Comparison of ENCODE assay signal across 12 mouse cellular contexts in genomic region chr1:158513572-158513971, GRCm38 (mm10).
DNase-seq lines count a peak whose midpoint lies in the region; ATAC-seq and TF ChIP-seq lines count a peak whose summit lies in the region.
"Had no signal": no experiment of that assay in that cellular context is flagged by ENCODE, and none has a peak within 500 bp of the region (broad histone marks: within the 10 kb centered on the region; RNA-seq: fewer than 3 reads in every experiment).

No protein-coding gene starts in this region.

- WGBS in lung, embryonic 15.5 days = 64% methylated on average over 13 of the region's 13 CpGs
- WGBS in heart, postnatal 0 days = 62% methylated on average over 13 of the region's 13 CpGs

- no peak overlapping the region for H3K4me2 ChIP-seq in lung, embryonic 15.5 days
- no peak overlapping the region for H3K4me2 ChIP-seq in heart, postnatal 0 days (ENCODE audit: low read depth, low read length)
- H3K4me2 ChIP-seq: kidney, embryonic 15.5 days; liver, embryonic 15.5 days had no signal

- DNase-seq in lung, postnatal 36 days = no peak
- DNase-seq in heart, postnatal 0 days (ENCODE audit: low spot score) = peak; percentile 27
- DNase-seq in left cerebral cortex, adult 2 months (ENCODE audit: extremely low spot score in 1 of 2, low spot score in 2 of 2) = peak; percentile 74 to 81
- peak; percentile 97 for DNase-seq in telencephalon, adult 2 months (ENCODE audit: low read depth, low spot score)
- DNase-seq in gastrocnemius, postnatal 25 days = no peak
- DNase-seq: adrenal gland, postnatal 14 days; gastrocnemius, postnatal 36 days had no signal

- 0 out of 2 replicates have a peak, but pooled peaks have one; percentile 27 for ATAC-seq in lung, embryonic 15.5 days (ENCODE audit: borderline replicate concordance, extremely low read depth, low FRiP score, low TSS enrichment)
- ATAC-seq in heart, postnatal 0 days (ENCODE audit: insufficient read depth, low read depth) = 0 out of 2 replicates have a peak, but pooled peaks have one; percentile 49
- ATAC-seq in CD4-positive, CD25-positive, alpha-beta regulatory T cell, adult 4 months = no peak

- H3K27me3 ChIP-seq in lung, embryonic 15.5 days = no peaks in the 10 kb centered on the region
- no peaks in the 10 kb centered on the region for H3K27me3 ChIP-seq in heart, postnatal 0 days (ENCODE audit: control insufficient read depth, insufficient read depth, low read length)
- H3K27me3 ChIP-seq: kidney, embryonic 15.5 days; liver, embryonic 15.5 days had no signal

- H3K4me3 ChIP-seq in lung, embryonic 15.5 days = no peak overlapping the region
- no peak overlapping the region for H3K4me3 ChIP-seq in heart, postnatal 0 days (ENCODE audit: low read depth, low read length)
- H3K4me3 ChIP-seq in left cerebral cortex, adult 2 months = no peak overlapping the region
- H3K4me3 ChIP-seq: kidney, embryonic 15.5 days; liver, embryonic 15.5 days; myocyte had no signal

- no peak overlapping the region for H3K27ac ChIP-seq in lung, embryonic 15.5 days
- no peak overlapping the region for H3K27ac ChIP-seq in heart, postnatal 0 days (ENCODE audit: low read depth)
- peak overlapping the region; percentile 83 for H3K27ac ChIP-seq in left cerebral cortex, adult 2 months
- H3K27ac ChIP-seq: kidney, embryonic 15.5 days; liver, embryonic 15.5 days had no signal

- no peak for TF ChIP-seq CTCF in heart, postnatal 0 days (IDR thresholded peaks at IDR 0.05; ENCODE audit: low read depth)
- no peak for TF ChIP-seq CTCF in left cerebral cortex, adult 2 months (IDR thresholded peaks at IDR 0.05)

- H3K9me3 ChIP-seq in lung, embryonic 15.5 days = no peaks in the 10 kb centered on the region
- H3K9me3 ChIP-seq in heart, postnatal 0 days (replicated peaks; ENCODE audit: control insufficient read depth, low read length) = no peaks in the 10 kb centered on the region
- H3K9me3 ChIP-seq: kidney, embryonic 15.5 days; liver, embryonic 15.5 days had no signal

- H3K4me1 ChIP-seq in lung, embryonic 15.5 days = no peaks in the 10 kb centered on the region
- H3K4me1 ChIP-seq in heart, postnatal 0 days (ENCODE audit: control insufficient read depth, insufficient read depth) = no peaks in the 10 kb centered on the region
- H3K4me1 ChIP-seq: kidney, embryonic 15.5 days; liver, embryonic 15.5 days had no signal

- intact Hi-C loops in left cerebral cortex, adult 2 months (cut with DNase I) = loop anchor here (2.0 to 10.0 kb wide), 7 partner anchors 63 to 959 kb away; partner anchors contain the start of gene Brinp2

- H3K9ac ChIP-seq in lung, embryonic 15.5 days = no peak overlapping the region
- H3K9ac ChIP-seq in heart, postnatal 0 days (replicated peaks; ENCODE audit: low read depth, low read length) = no peak overlapping the region
- H3K9ac ChIP-seq: kidney, embryonic 15.5 days; liver, embryonic 15.5 days had no signal

- no peak for TF ChIP-seq EP300 in heart, postnatal 0 days (IDR thresholded peaks at IDR 0.05; ENCODE audit: low read depth)

- no peaks in the 10 kb centered on the region for H3K36me3 ChIP-seq in lung, embryonic 15.5 days
- no peaks in the 10 kb centered on the region for H3K36me3 ChIP-seq in heart, postnatal 0 days (replicated peaks; ENCODE audit: control insufficient read depth, insufficient read depth, low read length)
- H3K36me3 ChIP-seq: kidney, embryonic 15.5 days; liver, embryonic 15.5 days had no signal

Comparison
In these comparisons a context has a peak if more than half of its experiments do, and no peak if none do; other contexts are left out.
1. DNase-seq: peak in heart, postnatal 0 days (single experiment), left cerebral cortex, adult 2 months (2 of 2) and telencephalon, adult 2 months (single experiment); none in lung, postnatal 36 days (single experiment) and gastrocnemius, postnatal 25 days (single experiment).